Mouse (Mus musculus) thymus, postnatal 0 days (tissue): ENCODE measurements around the gene Cdh4. TPM values are rescaled to one million over a fixed set of nuclear protein-coding genes. Genes with fewer than 3 reads are reported as not detected.
A peak's percentile ranks its signal among the peaks of the same experiment; 100 is the strongest.

Experiments used
- DNase-seq: peaks from one replicate; pipeline ENCODE4 v3.0.0-alpha.2; 2015; ENCODE audit warnings: low spot score
- polyA plus RNA-seq: library from polyadenylated mRNA; unstranded; fragments of >200 nt; fragmentation: Nextera tagmentation; extraction: Ambion mirVana; gene quantifications from 2 replicates; pipeline ENCODE4 v1.2.1, GENCODE M21; 2015

Cdh4 gene
- 17.7 and 17.9 TPM in 2 replicates for polyA plus RNA-seq

DNA sequence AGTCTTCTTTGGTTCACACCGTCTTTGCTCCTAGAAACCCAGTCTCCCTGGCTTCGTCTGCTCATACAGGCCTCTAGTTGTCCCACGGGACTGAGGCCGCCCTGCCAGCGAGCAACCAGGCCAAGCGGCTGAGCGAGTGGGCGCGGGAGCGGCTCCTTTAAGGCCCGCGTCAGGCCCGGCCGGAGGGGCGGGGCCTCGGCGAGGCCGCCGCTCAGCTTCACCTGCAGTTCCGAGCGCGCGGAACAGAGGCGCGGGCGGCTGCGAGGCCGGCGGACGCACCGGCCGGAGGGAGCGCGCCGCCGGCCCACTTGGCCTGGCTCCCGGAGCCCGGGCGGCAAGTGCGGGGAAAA lies at the start of gene Cdh4:
Gene Cdh4, plus strand, starts transcription at position 241 of the 350 bp plus-strand sequence.
- no peak for DNase-seq

DNA sequence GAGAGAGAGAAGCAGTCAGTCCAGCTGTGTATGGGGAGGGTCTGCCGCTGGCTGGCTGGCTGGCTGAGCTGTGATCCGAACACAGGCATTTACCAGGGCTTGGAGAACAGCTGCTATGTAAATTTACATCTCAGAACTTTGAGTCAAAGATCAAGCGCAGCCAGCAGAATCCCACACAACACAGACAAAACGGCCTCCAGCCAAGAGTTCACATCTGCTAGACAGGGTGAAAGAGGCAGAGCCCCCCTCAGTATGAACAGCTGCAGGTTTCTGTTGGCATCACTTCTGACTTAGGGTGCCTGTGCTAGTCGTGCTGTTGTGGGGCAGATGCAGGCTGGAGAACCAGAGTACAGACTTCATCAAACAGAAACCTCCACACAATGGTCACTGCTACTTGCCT lies 46.8 kb upstream of the Cdh4 start:
- no peak for DNase-seq

DNA sequence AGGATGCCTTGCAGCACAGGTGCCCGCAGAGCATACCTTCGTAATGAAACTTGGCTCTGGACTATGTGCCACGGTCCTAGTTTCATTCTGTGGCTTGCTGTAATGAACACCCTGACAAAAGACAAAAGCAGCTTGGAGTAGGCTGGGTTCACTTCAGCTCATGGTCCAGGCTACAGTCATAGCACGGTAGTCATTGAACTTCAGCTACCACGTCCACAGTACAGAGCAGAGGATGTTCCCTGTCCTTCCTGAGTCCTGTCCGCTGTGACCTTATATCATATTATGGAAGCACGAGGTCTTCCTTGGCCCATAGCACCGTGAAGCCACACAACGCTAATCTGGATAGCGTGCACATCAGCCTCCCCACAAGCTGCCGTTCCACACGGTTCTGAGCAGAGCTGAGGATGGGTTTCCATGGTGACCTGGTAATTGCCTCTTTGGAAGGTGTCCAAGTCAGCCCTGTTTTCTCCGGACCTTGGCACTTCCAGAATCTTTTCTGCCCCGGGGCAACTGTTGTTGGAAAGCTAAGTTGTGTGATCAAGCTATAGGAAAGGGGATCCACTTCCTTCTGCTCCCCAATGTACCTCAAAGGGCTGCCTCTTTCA lies 42.5 kb upstream of the Cdh4 start:
- DNase-seq: no peak

DNA sequence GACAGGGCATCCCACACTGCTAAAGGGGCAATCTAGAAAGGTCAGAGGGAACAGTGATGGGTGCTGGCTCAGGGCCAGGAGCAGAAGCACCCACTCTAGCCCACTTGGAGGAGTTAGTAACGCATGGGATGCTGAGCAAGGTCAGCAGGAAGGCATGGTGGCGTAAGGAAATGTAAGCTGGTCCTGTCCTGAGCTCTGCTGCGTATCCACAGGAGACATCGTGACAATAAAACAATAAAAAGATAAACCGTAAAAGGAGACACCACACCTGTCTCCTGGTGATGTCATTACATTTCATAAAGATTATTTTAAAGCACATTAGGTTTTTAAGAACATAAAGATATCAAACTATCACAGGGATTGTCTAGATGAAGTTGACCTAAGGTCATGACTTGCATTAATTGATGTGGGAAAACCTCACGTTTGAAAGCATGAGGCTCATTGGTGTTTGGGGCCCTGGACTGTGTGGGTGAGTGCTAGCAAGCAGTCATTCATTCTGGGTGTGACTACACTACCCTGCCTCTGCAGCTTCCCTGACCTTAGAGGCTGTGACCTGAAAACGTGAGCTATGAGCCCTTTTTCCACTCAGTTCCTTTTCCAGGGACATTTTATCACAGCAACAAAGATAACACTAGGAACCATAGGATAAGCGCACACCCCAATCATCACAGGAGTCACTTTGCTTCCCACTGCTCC lies 31.2 kb upstream of the Cdh4 start:
- DNase-seq: no peak

DNA sequence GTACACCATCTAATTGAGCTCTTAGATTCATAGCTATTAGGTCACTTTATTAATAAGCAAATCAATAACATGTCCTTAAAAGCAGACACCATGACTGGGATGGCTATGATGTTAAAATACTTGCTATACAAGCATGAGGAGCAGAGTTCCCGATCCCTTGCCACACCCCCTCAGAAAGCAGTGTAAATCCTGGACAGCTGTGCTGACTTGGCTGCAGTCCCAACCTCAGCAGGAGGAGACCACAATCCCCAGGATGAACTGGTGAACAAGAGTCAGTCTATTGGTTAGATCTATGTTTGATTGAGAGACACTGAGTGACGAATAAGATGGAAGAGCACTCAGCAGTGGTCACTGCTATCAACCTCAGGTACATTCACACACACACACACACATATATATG lies 29.3 kb upstream of the Cdh4 start:
- no peak for DNase-seq

DNA sequence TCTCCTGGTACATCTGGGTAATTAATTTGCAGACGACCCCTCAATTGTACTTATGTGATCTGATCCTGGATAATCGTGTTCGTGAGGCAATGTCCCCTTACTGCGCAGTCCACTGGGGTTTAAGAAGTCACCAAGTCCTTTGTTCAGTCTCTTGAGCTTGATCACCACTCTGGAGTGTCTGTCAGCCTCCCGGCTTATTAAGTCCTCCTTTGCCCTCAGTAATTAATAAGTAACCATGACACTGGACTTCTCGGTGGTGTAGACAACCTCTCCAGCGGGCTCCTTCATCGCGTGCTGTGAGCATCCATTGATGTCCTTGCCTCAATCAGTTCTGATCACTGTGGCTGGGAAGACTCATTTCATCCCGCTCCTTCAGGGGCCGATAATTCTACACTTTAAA lies 28.0 kb upstream of the Cdh4 start:
- DNase-seq: no peak

DNA sequence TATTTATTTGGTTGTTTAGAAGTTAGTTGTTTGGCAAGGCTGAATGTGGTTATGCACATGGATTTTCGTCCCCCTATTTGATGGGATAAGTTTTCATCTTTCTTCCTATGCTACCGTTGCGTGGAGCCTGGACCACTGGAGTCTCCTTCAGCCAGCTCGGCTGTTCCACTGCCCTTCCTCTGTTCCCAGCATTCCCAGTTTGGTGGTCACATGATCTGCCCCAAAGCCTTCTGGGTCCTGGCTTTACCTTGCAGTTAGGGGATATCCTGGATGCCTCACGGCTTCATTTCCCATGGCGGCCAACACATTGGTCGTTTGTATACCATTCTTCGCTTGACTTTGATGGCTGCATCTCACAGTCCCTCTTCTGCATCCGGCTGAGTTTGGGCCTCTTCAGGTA lies 27.5 kb upstream of the Cdh4 start:
- DNase-seq: no peak

DNA sequence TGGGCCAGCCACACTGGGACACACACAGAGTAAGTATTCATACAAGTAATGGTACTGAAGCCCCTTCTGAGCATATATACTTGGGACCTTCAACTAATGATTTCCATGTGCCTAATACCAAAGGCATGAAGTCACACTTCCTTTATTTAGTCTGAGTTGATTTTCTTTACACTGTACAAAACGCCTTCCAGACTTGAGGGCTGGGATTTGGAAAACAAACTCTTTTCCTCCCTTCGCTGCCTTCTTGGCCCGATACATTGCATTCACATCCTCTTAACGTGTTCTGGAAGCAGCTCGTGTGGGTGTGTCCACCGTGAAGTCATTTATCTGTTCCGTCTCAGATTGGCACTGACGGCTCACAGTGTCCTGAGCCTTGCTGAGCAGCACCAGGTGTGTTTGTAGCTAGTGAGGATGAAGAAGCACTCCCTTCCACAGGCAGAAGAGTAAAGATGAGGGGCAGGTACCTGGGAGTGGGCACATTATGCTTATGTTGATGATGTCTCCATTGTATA lies 26.3 kb upstream of the Cdh4 start:
- DNase-seq: no peak

DNA sequence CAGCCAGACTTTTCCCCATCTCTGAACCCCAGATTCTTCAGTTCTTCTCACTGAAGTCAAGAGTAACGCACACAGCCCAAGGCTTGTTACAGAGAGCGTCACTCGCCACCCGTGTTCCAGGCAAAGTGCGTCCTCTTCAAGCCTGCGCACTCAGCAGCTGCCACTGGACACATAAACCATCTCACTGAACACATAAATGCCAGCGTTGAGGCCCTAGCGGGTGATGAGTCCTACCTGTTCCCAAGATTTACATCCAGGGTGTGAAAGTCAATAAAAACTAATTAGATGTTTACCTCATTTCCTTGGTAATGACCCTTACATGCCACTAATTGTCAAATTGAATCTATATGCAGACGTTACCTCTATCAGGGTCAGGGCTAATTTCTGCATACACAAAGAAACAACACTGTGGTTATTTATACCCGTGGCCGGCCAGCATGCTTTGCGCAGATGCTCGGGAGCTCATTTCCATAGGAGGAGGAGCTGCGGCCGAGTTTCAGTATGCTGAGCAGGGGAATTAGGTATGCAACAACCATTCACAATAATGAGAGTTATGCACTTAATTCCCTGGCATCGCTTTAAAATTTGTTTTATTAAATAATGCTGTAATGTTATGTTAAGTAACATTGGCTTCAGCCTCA lies 25.5 kb upstream of the Cdh4 start:
- DNase-seq: no peak

DNA sequence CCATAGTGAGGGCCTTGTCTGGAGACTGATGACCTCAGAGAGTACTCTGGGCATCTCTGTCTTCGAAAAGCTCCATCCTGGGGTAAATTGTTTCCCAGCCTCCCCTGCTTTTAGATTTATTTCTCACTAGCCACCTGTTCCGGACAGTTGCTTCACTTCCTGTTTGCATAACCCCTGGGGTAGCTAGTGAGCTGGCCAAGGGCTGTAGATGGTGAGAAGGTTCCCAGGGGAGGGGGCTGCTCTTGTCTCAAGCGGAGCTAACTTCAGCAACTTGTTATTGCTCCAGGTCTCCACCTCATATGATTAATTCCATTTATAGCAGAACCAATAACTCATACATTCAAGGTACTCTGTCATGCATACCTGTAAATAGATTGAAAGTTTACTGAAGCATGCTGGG lies 16.6 kb upstream of the Cdh4 start:
- DNase-seq: no peak

DNA sequence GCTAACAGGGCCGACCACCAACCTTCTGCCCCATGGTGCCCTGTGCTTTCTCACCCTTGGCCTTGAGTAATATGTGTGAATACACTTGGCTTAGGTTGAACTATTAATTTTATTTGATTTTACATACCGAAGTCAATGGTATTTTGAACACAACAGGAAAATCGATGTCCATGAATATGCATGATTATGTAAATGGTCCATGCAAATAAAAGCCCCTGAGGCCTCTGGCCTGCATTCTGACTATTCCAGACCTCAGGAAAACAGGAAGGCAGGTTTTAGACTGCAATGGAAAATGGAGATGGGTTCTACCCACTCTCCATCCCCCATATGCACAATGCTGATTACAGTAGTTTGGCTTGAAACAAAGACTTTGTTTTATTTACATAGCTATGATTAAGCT lies 13.3 kb upstream of the Cdh4 start:
- DNase-seq: no peak

DNA sequence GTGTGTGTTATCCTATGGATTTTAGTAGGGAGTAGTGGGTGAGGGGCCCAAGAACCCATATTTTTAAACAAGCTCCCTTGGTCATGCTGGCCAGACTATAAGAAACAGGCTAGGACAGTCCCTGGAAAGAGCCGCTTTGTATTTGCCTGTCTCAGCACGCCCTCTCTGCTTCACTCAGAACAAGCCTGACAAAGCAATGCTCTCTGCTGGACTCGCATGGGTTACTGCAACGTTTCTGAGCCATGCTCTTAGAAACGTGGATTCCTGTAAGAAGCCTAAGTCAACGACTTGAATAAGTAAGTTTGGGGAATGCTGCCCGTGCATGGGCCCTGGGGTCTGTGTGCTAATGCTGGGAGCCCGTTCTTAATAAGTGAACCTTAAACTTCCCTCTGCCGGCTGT lies 2.1 kb upstream of the Cdh4 start:
- no peak for DNase-seq

DNA sequence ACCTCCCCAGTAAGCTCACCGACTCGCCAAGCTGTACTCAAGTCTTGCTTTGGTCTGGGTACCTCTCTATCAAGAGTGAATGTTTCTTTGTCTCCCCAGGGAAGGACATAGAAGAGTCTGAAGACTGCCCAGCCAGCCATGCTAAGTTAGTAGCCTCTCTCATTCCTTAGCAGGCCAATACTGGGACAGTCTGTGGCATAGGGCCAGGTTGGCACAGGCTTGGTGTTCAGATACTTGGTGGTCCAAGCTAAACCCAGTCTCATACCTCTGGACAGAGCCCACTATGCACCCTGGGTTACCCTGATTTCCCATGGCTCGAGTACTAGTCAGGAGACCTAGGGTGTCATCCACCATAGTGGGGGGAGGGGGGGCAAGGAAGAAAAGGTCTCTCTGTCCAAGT lies 1.1 kb upstream of the Cdh4 start:
- DNase-seq: no peak

DNA sequence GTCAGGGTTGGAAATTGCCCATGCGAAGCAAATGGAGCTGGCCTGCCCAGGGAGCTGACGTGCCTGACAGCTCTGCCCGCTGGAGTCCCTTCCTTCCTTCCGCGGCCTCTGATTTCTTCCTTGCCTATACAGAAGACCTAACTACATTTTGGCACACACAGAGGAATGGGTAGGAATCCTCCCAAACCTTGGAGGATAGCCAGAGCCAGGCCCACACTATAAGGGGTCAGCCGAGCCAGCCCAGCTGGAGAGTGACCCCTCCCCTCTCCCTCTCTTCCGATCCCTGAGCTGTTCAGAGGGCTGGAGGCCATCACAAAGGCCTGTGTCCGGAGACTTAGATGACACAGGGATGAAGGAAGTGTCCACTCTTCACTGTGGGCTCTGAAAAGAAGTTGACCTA lies 514 bp upstream of the Cdh4 start:
- DNase-seq: no peak

DNA sequence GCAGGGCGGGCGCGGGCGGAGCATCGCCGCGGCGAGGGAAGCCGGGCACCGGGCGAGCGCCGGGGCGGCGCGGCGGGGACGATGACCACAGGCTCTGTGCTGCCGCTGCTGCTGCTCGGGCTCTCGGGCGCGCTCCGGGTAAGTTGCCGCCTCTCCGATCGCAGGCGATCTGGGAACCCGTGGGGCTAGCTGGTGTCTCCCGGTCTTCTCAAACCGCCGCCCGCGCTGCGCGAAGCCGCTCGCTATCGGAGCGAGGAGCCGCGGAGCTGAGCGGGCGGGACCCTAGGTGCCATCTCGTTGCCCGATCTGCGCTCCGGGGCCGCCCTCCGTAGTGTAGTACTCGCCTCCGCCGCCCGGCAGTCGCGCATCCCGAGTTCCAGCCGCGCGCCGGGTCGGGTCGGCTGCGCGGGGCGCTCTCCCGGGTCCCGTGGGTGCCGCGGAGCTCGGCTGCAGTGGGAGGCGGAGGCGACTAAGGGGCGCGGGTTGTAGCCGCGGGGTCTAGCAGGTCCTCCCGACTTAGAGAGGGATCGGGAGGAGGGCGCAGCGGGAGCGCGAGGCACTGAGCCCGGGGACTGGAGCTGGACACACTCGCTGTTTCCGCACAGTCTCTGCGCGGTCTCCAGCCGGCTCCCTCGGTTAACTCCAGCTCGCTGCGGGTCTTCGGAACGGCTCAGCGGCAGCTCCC lies 452 bp downstream of the Cdh4 start:
- DNase-seq: peak; percentile 3

DNA sequence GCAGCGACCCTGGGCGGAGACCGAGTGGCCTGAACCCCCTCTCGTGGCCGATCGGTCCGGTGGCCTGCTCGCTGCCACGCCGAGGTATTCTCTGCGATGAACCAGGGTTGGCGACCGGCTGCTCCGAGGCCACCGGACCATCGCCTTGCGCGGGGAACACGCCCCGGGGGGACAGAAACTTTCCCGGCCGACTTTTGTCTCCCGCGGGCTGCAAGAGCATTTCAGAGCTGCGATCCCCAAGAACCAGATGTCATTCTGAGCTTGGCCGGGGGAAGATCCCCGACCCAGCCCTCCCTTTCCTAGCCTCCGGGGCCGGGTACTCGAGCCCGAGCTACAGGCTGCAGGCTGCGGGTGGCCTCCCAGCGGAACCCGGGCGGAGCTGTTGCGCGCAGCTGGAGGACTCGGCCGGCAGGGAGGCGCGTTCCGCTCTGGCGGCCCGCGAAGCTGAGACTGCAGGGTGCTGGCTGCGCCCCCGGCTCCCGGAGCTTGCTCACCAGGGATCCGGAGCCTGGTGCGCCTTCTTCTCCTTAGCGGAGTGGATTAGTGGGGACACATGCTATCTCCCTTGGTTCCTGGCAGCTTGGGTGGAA lies 1.1 kb downstream of the Cdh4 start:
- peak; percentile 2 for DNase-seq

DNA sequence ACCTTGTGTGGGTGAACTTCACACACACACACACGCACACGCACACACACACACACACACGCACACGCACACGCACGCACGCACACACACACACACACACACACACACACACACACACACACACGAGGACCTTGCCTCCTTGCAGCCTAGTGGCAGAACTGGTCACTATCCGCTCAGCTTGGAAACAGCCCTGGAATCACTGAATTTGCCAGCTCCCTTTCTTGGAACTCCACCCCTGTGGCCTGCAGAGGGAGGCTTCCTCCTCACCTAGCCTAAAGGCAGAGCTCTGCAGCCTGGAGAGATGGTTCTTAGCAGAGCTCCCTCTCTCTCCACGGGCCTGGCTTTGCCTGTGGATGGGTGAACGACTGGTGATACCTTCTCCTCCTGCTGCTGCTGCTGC lies 1.7 kb downstream of the Cdh4 start:
- no peak for DNase-seq

DNA sequence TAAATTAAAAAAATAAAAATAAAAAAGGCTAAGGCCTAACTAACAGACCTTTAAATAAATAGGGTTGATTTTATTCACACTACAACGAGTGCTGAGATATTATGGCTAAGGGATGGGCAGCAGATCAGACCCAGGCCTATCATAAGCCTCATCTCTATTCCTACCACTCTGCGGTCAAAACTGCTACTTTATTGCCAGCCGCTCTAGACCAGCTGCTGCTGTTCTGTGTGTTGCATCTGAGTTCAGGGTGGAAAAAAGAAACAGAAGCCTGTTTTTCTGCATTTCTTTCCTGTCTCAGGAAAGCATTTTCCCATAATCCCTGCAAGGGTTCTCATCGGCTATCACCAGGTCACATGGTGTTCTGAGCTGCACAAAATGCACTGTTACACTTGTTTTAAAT lies 6.0 kb downstream of the Cdh4 start:
- DNase-seq: no peak

DNA sequence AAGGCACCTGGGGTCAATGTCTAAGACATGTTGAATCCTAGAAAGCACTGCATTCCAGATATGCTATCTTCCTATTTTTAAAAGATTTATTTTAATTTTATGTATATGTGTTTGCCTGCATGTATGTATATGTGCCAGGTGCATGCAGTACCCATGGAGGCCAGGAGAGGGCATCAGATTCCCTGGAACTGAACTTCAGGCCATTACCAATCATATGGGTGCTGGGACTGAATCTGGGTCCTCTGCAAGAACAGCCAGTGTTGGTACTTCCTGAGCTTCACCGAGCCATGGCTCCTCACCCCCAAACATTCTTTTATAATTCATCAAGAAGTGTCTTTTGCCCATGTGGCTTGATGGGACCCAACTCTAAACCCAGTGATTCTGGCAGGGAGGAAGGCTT lies 6.8 kb downstream of the Cdh4 start:
- DNase-seq: no peak

DNA sequence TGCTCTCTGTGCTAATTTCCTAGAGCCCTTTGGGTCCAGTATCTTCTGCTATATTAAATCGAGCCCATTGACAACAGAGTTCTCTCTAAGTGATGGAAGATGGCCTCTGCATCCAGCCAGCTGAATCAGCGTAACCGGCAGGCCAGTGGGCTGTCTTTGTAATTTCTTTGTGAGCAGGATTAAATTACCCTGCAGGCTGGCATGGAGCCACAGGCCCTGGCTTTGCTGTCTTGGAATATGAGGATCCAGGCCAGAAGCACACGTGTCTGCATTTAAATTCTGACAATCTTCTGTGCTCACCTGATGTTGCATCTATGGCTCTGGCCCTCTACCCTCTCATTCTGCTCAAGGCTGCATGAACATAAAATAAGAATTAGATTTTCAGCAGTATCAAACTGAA lies 17.0 kb downstream of the Cdh4 start:
- no peak for DNase-seq

DNA sequence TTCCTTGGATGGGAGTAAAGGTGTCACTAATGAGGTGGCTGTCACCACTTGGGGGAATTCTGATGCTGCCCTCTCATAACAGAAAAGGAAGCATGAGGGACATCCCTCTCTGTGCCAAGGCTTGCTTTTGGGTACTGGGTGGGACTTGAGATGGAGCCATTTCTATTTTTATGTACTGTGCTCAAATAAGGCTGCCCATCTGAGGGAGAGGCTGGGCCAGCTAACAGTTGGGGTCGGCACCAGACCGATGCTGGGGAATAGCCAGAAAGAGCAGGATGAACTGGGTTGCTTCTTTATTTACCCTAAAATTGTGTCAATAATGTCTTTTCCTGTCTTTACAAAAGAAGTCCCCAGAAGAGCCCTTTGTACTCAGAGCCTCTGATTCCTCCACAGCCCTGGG lies 17.4 kb downstream of the Cdh4 start:
- DNase-seq: no peak

DNA sequence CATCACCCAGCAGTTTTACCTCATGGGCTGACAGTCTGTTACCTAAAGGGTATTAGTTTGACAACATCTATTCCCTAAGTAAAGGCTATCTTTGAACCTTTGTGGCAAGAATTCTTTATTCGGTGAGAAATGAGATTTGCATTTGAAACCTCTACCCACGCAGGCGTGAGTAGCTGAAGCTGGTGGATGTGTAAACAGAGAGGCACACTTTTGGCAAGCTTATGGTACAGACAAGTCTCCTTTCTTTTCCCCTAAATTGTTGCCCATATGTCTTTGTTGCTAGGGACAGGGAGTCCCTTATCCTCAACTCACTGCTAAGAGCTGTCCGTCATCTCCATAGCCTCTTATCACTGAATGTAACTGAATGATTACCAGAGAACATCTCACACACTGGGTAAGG lies 21.3 kb downstream of the Cdh4 start:
- no peak for DNase-seq
